Mouse (Mus musculus): ENCODE data around the gene Fa2h.

DNA sequence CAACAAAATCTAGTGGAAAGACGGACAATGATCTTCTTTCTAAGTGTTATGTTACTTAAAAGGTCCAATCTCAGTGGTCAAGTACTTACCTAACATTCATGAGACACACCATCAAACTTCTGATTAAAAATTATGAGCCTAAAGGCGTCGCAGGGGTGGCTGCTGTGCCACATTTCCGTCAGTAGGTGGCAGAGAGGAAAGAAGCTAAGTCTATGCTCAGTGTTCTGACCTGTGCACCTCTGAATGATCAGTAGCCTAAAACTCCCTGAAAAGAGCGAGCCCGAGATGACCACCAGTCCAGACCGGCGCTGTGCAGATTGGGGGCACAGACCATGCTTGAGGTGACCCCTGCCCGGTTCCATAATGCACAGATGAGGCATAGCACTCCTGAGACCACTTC, 25.0 kb upstream of the Fa2h start:
- TF ChIP-seq CTCF (IDR thresholded peaks at IDR 0.05; ENCODE audit: borderline replicate concordance, insufficient read depth, low read length) (peak; percentile 64; the same call in 1 of the 2 replicates), POLR2A (IDR thresholded peaks at IDR 0.05; ENCODE audit: low read depth, low read length) (no peak)

Measured in embryonic fibroblast, embryonic 13.5 days (primary cell).